In the genomic region with DNA sequence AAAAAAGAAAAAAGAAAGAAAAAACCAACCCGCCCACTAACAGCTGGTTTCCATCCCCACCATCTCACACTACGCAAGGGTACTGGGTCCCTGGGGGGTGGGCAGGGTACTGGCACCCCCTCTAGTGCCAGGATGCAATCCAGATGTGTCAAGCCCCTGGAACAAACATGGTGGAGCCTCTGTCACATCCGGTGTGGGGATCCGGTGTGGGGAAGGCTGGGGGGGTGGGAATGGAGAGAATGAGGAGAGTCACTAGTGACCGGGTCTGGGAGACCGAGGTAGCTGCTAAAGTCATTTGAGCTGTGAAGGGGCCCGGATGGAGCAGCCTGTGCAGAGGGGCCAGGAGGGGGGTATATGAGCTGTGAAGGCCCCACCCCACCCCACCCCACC, we compare ENCODE assay signal across 8 mouse cellular contexts. TPM values are rescaled to one million over a fixed set of nuclear protein-coding genes. Genes with fewer than 3 reads are reported as not detected.
DNase-seq lines count a peak whose midpoint lies in the region; ATAC-seq lines count a peak whose summit lies in the region.
"Had no signal": no experiment of that assay in that cellular context is flagged by ENCODE, and none has a peak within 500 bp of the region (broad histone marks: within the 10 kb centered on the region; RNA-seq: fewer than 3 reads in every experiment).

No protein-coding gene starts in this region.

- H3K4me1 ChIP-seq in heart, embryonic 14.5 days (ENCODE audit: control insufficient read depth in 2 of 2, insufficient read depth in 2 of 2, low read length in 2 of 2) = peaks cover 24 to 31% of the 10 kb centered on the region in 2 experiments
- peaks cover 52% of the 10 kb centered on the region for H3K4me1 ChIP-seq in limb, embryonic 15.5 days

- no peak overlapping the region for H3K27ac ChIP-seq in heart, embryonic 14.5 days (replicated peaks in 1 of 2; ENCODE audit: control insufficient read depth in 1 of 2, insufficient read depth in 1 of 2, low read depth in 2 of 2, low read length in 2 of 2)
- H3K27ac ChIP-seq in limb, embryonic 15.5 days = peak overlapping the region; percentile 95

- no peak overlapping the region for H3K4me3 ChIP-seq in heart, embryonic 14.5 days (ENCODE audit: control insufficient read depth in 1 of 2, insufficient read depth in 1 of 2, low read depth in 1 of 2, low read length in 2 of 2)
- peak overlapping the region; percentile 92 for H3K4me3 ChIP-seq in limb, embryonic 15.5 days

- peak; percentile 32 for DNase-seq in ES-CJ7 (ENCODE audit: low read depth, low spot score)
- DNase-seq in brain, adult 2 months (ENCODE audit: low read depth, low spot score) = peak; percentile 20
- no peak for DNase-seq in cerebellum, postnatal 36 days
- no peak for DNase-seq in layer of hippocampus, adult 11-12 months (ENCODE audit: low spot score)

- H3K27me3 ChIP-seq in heart, embryonic 14.5 days (ENCODE audit: control insufficient read depth, insufficient read depth, low read length) = no peaks in the 10 kb centered on the region
- no peaks in the 10 kb centered on the region for H3K27me3 ChIP-seq in limb, embryonic 15.5 days

- peak overlapping the region; percentile 53 for H3K9ac ChIP-seq in heart, embryonic 14.5 days (ENCODE audit: low read length)
- H3K9ac ChIP-seq in limb, embryonic 15.5 days = no peak overlapping the region

- WGBS in heart, embryonic 14.5 days = 68% methylated on average over 7 of the region's 7 CpGs
- WGBS in limb, embryonic 15.5 days = 21% methylated on average over 7 of the region's 7 CpGs

- H3K9me3 ChIP-seq in heart, embryonic 14.5 days (ENCODE audit: control insufficient read depth, low read length) = no peaks in the 10 kb centered on the region
- no peaks in the 10 kb centered on the region for H3K9me3 ChIP-seq in limb, embryonic 15.5 days

- H3K36me3 ChIP-seq in heart, embryonic 14.5 days (ENCODE audit: control insufficient read depth, insufficient read depth, low read length) = peaks cover 32% of the 10 kb centered on the region
- peaks cover 33% of the 10 kb centered on the region for H3K36me3 ChIP-seq in limb, embryonic 15.5 days

- ATAC-seq in heart, embryonic 14.5 days (ENCODE audit: insufficient number of reproducible peaks, insufficient read depth, low FRiP score, low read depth) = no peak
- ATAC-seq in limb, embryonic 15.5 days (ENCODE audit: insufficient number of reproducible peaks, low FRiP score, low TSS enrichment, low read depth) = peak; percentile 75
- ATAC-seq in megakaryocyte-erythroid progenitor cell, adult 5-6 weeks (replicated peaks; ENCODE audit: low FRiP score, low TSS enrichment, poor library complexity, severe bottlenecking) = no peak

- peak overlapping the region; percentile 49; the same call in 1 of the 2 replicates for H3K4me2 ChIP-seq in heart, embryonic 14.5 days (ENCODE audit: low read length)
- peak overlapping the region; percentile 83 for H3K4me2 ChIP-seq in limb, embryonic 15.5 days

RNA-seq across cellular contexts. Expression of gene S1pr2, which starts 4.8 kb away (rescaled TPM):
- polyA plus RNA-seq in heart, embryonic 14.5 days (2014; fragmentation: Nextera tagmentation; extraction: Ambion mirVana) = 20.1 and 21.5 TPM in 2 replicates
- polyA plus RNA-seq in limb, embryonic 15.5 days (2015; fragmentation: Nextera tagmentation; extraction: Ambion mirVana) = 62.0 and 65.1 TPM in 2 replicates
- 1.7 and 3.4 TPM in 2 replicates for total RNA-seq in megakaryocyte-erythroid progenitor cell, adult 5-6 weeks (2014; fragmentation: Nextera tagmentation)
- 0.46 TPM in 1 of 2 replicates, not detected in the other for total RNA-seq in megakaryocyte-erythroid progenitor cell, adult 5-6 weeks (2017)

RNA-seq across cellular contexts. Expression of gene Dnmt1, which starts 12.1 kb away (rescaled TPM):
- polyA plus RNA-seq in heart, embryonic 14.5 days (2014; fragmentation: Nextera tagmentation; extraction: Ambion mirVana) = 35.2 and 39.4 TPM in 2 replicates
- 79.7 and 82.3 TPM in 2 replicates for polyA plus RNA-seq in limb, embryonic 15.5 days (2015; fragmentation: Nextera tagmentation; extraction: Ambion mirVana)
- 163 and 192 TPM in 2 replicates for total RNA-seq in megakaryocyte-erythroid progenitor cell, adult 5-6 weeks (2014; fragmentation: Nextera tagmentation)
- 190 and 210 TPM in 2 replicates for total RNA-seq in megakaryocyte-erythroid progenitor cell, adult 5-6 weeks (2017)

RNA-seq across cellular contexts. Expression of gene Mrpl4, which starts 30.8 kb away (rescaled TPM):
- polyA plus RNA-seq in heart, embryonic 14.5 days (2014; fragmentation: Nextera tagmentation; extraction: Ambion mirVana) = 151 and 160 TPM in 2 replicates
- polyA plus RNA-seq in limb, embryonic 15.5 days (2015; fragmentation: Nextera tagmentation; extraction: Ambion mirVana) = 112 and 116 TPM in 2 replicates
- 66.2 and 78.8 TPM in 2 replicates for total RNA-seq in megakaryocyte-erythroid progenitor cell, adult 5-6 weeks (2014; fragmentation: Nextera tagmentation)
- total RNA-seq in megakaryocyte-erythroid progenitor cell, adult 5-6 weeks (2017) = 23.7 and 43.3 TPM in 2 replicates

RNA-seq across cellular contexts. Expression of gene Icam1, which starts 44.0 kb away (rescaled TPM):
- 13.9 and 14.4 TPM in 2 replicates for polyA plus RNA-seq in heart, embryonic 14.5 days (2014; fragmentation: Nextera tagmentation; extraction: Ambion mirVana)
- polyA plus RNA-seq in limb, embryonic 15.5 days (2015; fragmentation: Nextera tagmentation; extraction: Ambion mirVana) = 23.4 and 24.4 TPM in 2 replicates
- 1.9 and 3.4 TPM in 2 replicates for total RNA-seq in megakaryocyte-erythroid progenitor cell, adult 5-6 weeks (2014; fragmentation: Nextera tagmentation)
- 3.6 TPM in 2 replicates for total RNA-seq in megakaryocyte-erythroid progenitor cell, adult 5-6 weeks (2017)

RNA-seq across cellular contexts. Expression of gene Icam4, which starts 57.4 kb away (rescaled TPM):
- polyA plus RNA-seq in heart, embryonic 14.5 days (2014; fragmentation: Nextera tagmentation; extraction: Ambion mirVana) = 1.3 and 1.9 TPM in 2 replicates
- polyA plus RNA-seq in limb, embryonic 15.5 days (2015; fragmentation: Nextera tagmentation; extraction: Ambion mirVana) = 0.96 and 3.0 TPM in 2 replicates
- total RNA-seq in megakaryocyte-erythroid progenitor cell, adult 5-6 weeks (2014; fragmentation: Nextera tagmentation) = 34.3 and 38.9 TPM in 2 replicates
- total RNA-seq in megakaryocyte-erythroid progenitor cell, adult 5-6 weeks (2017) = 16.3 and 40.0 TPM in 2 replicates
- total RNA-seq: neutrophil, adult 5-6 weeks had no signal

Comparison
In these comparisons a context has a peak if more than half of its experiments do, and no peak if none do; other contexts are left out.
1. DNase-seq: peak in ES-CJ7 (single experiment) and brain, adult 2 months (single experiment); none in cerebellum, postnatal 36 days (0 of 2) and layer of hippocampus, adult 11-12 months (single experiment).